Mouse (Mus musculus): Measurements from ENCODE around the gene Fgfr1op2. TPM values are rescaled to one million over a fixed set of nuclear protein-coding genes. Genes with fewer than 3 reads are reported as not detected.

The Fgfr1op2 gene
- total and polyA plus RNA-seq, 3 experiments, result 70.6 to 189 (median 130) TPM

DNA sequence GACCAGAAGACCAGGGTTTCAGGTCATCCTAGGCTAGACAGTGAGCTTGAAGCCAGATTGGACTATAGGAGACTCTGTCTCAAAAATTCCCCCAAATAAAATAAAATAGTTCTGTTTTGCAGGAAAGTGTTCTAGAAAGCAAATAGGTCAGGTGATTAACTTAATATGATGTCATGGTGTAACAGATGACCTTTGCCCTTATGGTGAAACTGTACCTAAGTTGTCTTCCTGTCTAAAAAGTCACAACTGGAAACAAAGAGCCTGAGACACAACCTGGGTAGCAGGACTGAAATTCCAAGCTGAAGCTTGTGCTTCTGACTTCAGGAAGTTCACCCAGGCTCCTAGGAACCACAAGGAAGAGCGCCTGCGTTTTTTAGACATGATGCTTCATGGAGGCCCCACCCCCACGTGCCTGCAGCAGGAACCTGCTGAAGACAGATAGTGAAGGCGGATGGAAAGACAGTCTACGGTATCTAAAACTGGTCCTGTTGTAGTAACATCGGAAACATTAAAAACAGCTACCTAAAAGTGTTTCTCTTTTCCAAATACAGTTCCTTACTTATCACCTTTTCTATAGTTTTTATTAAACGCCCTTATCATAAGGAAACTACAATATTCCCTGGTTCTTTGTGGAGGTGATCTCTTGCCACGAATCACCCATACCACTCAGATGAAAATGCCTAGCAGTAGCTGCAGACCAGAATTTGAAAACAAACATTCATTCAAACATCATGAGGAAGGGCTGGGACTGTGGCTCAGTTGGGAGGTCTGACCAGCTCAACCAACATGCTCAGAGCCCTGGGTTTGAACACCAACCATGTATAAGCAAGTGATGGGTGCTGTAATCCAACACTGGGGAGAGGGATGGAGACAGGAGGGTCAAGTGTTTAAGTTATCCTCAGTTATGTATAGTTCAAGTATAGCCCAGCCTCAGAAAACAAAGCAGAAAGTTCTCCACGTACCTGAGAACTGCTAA, 53.1 kb downstream of the Fgfr1op2 start:
- DNase-seq (ENCODE audit: low spot score), result peak; percentile 20

DNA sequence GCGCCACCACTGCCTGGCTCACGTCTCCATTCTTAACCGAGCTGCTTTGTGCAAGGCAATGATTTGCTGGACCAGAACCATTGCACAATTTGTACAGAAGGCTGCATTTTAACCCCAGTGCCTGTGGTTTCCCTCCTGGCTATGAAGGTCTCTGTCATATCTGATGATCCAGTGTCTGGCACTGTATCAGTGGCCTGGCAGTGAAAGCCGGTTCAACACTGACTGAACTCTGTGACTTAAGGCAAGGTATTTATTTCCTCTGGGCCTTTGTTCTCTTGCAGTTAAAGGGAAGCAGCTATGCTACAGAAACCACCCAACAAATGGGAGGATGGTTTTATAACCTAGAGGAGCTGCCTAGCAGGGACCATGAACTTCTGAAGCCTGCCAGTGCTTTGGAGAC, 54.0 kb downstream of the Fgfr1op2 start:
- Histone ChIP-seq H3K36me3 (replicated peaks) (peaks cover 42% of the 10 kb centered on the region), H3K4me3 (ENCODE audit: low read depth, low read length) (no peak overlapping the region), H3K4me1 (ENCODE audit: insufficient read depth, low read depth, low read length) (peaks cover 49% of the 10 kb centered on the region), H3K9me3 (replicated peaks) (no peaks in the 10 kb centered on the region), H3K27me3 (ENCODE audit: insufficient read depth, low read length) (no peaks in the 10 kb centered on the region)
- ATAC-seq (ENCODE audit: extremely low read depth, insufficient number of reproducible peaks, low FRiP score, poor library complexity, severe bottlenecking) (no peak), DNase-seq (ENCODE audit: low spot score) (no peak)
- TF ChIP-seq TAL1 (conservative IDR thresholded peaks at IDR 0.05; ENCODE audit: low read depth, low read length), result no peak
- no peak for TF ChIP-seq GATA1 (IDR thresholded peaks at IDR 0.05; ENCODE audit: borderline replicate concordance, low read length)
- TF ChIP-seq CTCF (IDR thresholded peaks at IDR 0.05; ENCODE audit: low read depth, low read length), result no peak
- TF ChIP-seq POLR2AphosphoS5 (IDR thresholded peaks at IDR 0.05; ENCODE audit: insufficient replicate concordance, low read depth, low read length), result no peak
- TF ChIP-seq GATA2 (IDR thresholded peaks at IDR 0.05; ENCODE audit: borderline replicate concordance, low read depth, low read length), result no peak

More for the DNA sequence above, 53.1 kb downstream of the Fgfr1op2 start:
- Histone ChIP-seq H3K4me3 (ENCODE audit: low read depth, low read length) (no peak overlapping the region), H3K36me3 (replicated peaks) (peaks cover 47% of the 10 kb centered on the region), H3K9me3 (replicated peaks) (no peaks in the 10 kb centered on the region), H3K4me1 (ENCODE audit: insufficient read depth, low read depth, low read length) (peaks cover 49% of the 10 kb centered on the region), H3K27me3 (ENCODE audit: insufficient read depth, low read length) (no peaks in the 10 kb centered on the region)
- peak; percentile 41; the same call in 1 of the 2 replicates for ATAC-seq (ENCODE audit: extremely low read depth, insufficient number of reproducible peaks, low FRiP score, poor library complexity, severe bottlenecking)
- 0 out of 2 replicates have a peak, but pooled peaks have one; percentile 10 for TF ChIP-seq TAL1 (conservative IDR thresholded peaks at IDR 0.05; ENCODE audit: low read depth, low read length)
- TF ChIP-seq CTCF (IDR thresholded peaks at IDR 0.05; ENCODE audit: low read depth, low read length), result no peak

DNA sequence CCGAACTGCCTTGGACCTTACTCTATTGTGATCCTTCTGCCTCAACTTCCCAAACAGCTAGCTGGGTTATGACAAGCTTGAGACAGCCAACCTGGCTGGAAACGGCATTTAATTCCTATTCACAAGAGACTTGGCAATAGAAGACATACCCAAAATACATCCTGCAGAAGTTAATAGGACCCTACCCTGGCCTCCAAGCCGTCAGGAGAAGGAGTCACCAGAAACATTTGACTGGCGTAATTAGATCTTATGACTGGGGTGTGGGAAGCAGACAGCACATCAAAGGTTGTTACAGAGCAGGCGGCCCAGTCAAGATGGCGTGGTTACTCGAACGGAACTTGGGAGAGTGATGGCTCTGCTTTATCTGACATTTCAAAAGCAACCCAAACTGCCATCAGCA, 54.8 kb downstream of the Fgfr1op2 start:
- peaks cover 33% of the 10 kb centered on the region for H3K36me3 ChIP-seq (replicated peaks)
- no peak for ATAC-seq (ENCODE audit: extremely low read depth, insufficient number of reproducible peaks, low FRiP score, poor library complexity, severe bottlenecking)
- H3K4me3 ChIP-seq (ENCODE audit: low read depth, low read length), result no peak overlapping the region; the same call in 1 of the 2 replicates
- no peak for DNase-seq (ENCODE audit: low spot score)
- peaks cover 49% of the 10 kb centered on the region for H3K4me1 ChIP-seq (ENCODE audit: insufficient read depth, low read depth, low read length)
- H3K9me3 ChIP-seq (replicated peaks), result no peaks in the 10 kb centered on the region
- no peak for TF ChIP-seq CTCF (IDR thresholded peaks at IDR 0.05; ENCODE audit: low read depth, low read length)
- TF ChIP-seq TAL1 (conservative IDR thresholded peaks at IDR 0.05; ENCODE audit: low read depth, low read length), result no peak
- TF ChIP-seq GATA1 (IDR thresholded peaks at IDR 0.05; ENCODE audit: borderline replicate concordance, low read length), result no peak
- TF ChIP-seq GATA2 (IDR thresholded peaks at IDR 0.05; ENCODE audit: borderline replicate concordance, low read depth, low read length), result no peak
- no peak for TF ChIP-seq POLR2AphosphoS5 (IDR thresholded peaks at IDR 0.05; ENCODE audit: insufficient replicate concordance, low read depth, low read length)
- H3K27me3 ChIP-seq (ENCODE audit: insufficient read depth, low read length), result no peaks in the 10 kb centered on the region

DNA sequence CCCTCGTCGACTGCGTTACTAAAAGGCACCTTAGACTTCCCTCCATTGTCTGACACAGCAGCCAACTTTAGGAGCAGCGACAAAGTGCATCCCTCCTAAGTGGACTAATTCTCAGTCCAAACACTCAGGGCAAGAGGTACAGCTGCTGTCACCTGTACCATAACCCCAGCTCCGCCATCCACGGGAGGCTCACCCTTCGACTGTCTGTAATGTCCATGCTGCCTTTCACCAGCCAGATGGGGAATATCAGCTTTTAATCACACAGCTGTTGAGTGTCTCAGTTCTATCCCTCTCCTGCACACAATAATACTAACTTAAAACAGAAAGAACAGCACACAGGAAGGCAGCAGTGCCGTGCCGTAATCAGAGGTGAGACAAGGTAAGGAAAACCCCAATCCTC, 55.4 kb downstream of the Fgfr1op2 start:
- Histone ChIP-seq H3K27me3 (ENCODE audit: insufficient read depth, low read length) (no peaks in the 10 kb centered on the region), H3K36me3 (replicated peaks) (peaks cover 29% of the 10 kb centered on the region), H3K9me3 (replicated peaks) (no peaks in the 10 kb centered on the region), H3K4me1 (ENCODE audit: insufficient read depth, low read depth, low read length) (peaks cover 49% of the 10 kb centered on the region), H3K4me3 (ENCODE audit: low read depth, low read length) (no peak overlapping the region; the same call in 1 of the 2 replicates)
- TF ChIP-seq POLR2AphosphoS5 (IDR thresholded peaks at IDR 0.05; ENCODE audit: insufficient replicate concordance, low read depth, low read length), result no peak
- no peak for TF ChIP-seq TAL1 (conservative IDR thresholded peaks at IDR 0.05; ENCODE audit: low read depth, low read length)
- no peak for TF ChIP-seq GATA1 (IDR thresholded peaks at IDR 0.05; ENCODE audit: borderline replicate concordance, low read length)
- TF ChIP-seq GATA2 (IDR thresholded peaks at IDR 0.05; ENCODE audit: borderline replicate concordance, low read depth, low read length), result no peak
- no peak for TF ChIP-seq CTCF (IDR thresholded peaks at IDR 0.05; ENCODE audit: low read depth, low read length)
- ATAC-seq (ENCODE audit: extremely low read depth, insufficient number of reproducible peaks, low FRiP score, poor library complexity, severe bottlenecking), result no peak
- no peak for DNase-seq (ENCODE audit: low spot score)

DNA sequence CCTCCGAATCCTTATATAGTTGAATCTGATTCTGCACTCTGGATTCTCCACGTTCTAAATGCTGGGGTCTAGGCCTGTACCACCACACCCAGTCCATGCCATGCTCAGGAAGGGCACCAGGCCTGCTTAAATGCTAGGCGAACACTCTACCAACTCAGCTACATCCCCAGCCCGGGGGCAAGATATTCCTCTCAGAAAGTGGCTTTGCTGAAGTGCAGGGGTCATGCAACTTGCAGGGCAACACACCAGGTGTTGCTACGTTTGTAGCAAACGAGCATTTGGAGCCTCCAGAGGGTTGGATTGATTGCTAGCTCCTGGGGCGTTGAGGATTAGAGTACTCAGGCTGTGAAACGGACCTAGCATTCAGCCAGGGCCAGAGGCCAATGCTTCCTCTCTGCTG, 56.1 kb downstream of the Fgfr1op2 start:
- H3K4me3 ChIP-seq (ENCODE audit: low read depth, low read length), result peak overlapping the region; percentile 86; the same call in 1 of the 2 replicates
- H3K36me3 ChIP-seq (replicated peaks), result peaks cover 25% of the 10 kb centered on the region
- no peak for ATAC-seq (ENCODE audit: extremely low read depth, insufficient number of reproducible peaks, low FRiP score, poor library complexity, severe bottlenecking)
- no peak for TF ChIP-seq TAL1 (conservative IDR thresholded peaks at IDR 0.05; ENCODE audit: low read depth, low read length)
- TF ChIP-seq CTCF (IDR thresholded peaks at IDR 0.05; ENCODE audit: low read depth, low read length), result no peak
- no peak for TF ChIP-seq GATA1 (IDR thresholded peaks at IDR 0.05; ENCODE audit: borderline replicate concordance, low read length)
- TF ChIP-seq GATA2 (IDR thresholded peaks at IDR 0.05; ENCODE audit: borderline replicate concordance, low read depth, low read length), result no peak
- no peak for TF ChIP-seq POLR2AphosphoS5 (IDR thresholded peaks at IDR 0.05; ENCODE audit: insufficient replicate concordance, low read depth, low read length)
- DNase-seq (ENCODE audit: low spot score), result no peak
- H3K9me3 ChIP-seq (replicated peaks), result no peaks in the 10 kb centered on the region
- H3K4me1 ChIP-seq (ENCODE audit: insufficient read depth, low read depth, low read length), result peaks cover 49% of the 10 kb centered on the region
- H3K27me3 ChIP-seq (ENCODE audit: insufficient read depth, low read length), result no peaks in the 10 kb centered on the region

DNA sequence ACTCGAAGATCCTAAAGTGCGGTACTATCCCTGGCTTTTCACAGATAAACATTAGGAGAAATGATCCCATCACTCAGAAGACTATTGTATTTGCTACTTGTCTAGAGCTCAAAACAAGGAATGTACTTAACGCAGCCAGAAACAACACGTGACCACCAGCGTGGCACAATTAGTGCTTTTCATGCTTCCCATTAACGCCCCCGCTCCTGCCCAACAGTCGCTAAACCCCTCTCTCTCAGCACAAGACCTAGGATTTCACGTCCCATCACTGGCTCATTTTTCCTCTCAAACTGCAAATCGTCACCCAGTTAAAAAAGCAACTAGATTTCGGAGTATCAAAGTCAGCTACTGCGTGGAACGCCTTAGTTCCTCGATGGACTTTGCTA, 56.6 kb downstream of the Fgfr1op2 start:
- TF ChIP-seq GATA1 (IDR thresholded peaks at IDR 0.05; ENCODE audit: borderline replicate concordance, low read length), result no peak
- no peak for TF ChIP-seq GATA2 (IDR thresholded peaks at IDR 0.05; ENCODE audit: borderline replicate concordance, low read depth, low read length)
- no peak for TF ChIP-seq CTCF (IDR thresholded peaks at IDR 0.05; ENCODE audit: low read depth, low read length)
- no peak for TF ChIP-seq TAL1 (conservative IDR thresholded peaks at IDR 0.05; ENCODE audit: low read depth, low read length)
- no peak for TF ChIP-seq POLR2AphosphoS5 (IDR thresholded peaks at IDR 0.05; ENCODE audit: insufficient replicate concordance, low read depth, low read length)
- H3K4me1 ChIP-seq (ENCODE audit: insufficient read depth, low read depth, low read length), result peaks cover 49% of the 10 kb centered on the region
- no peaks in the 10 kb centered on the region for H3K9me3 ChIP-seq (replicated peaks)
- DNase-seq (ENCODE audit: low spot score) (no peak), ATAC-seq (ENCODE audit: extremely low read depth, insufficient number of reproducible peaks, low FRiP score, poor library complexity, severe bottlenecking) (no peak; the same call in 1 of the 2 replicates)
- H3K4me3 ChIP-seq (ENCODE audit: low read depth, low read length), result peak overlapping the region; percentile 86
- peaks cover 25% of the 10 kb centered on the region for H3K36me3 ChIP-seq (replicated peaks)
- no peaks in the 10 kb centered on the region for H3K27me3 ChIP-seq (ENCODE audit: insufficient read depth, low read length)

All from G1E (cell line).